Mouse (Mus musculus) lung, embryonic 16.5 days (tissue): ENCODE results near the gene Pmp22. TPM values are rescaled to one million over a fixed set of nuclear protein-coding genes. Genes with fewer than 3 reads are reported as not detected.

Experiments used
- ATAC-seq: fragments of 200-750 bp; cut with Nextera tagmentation; 2 replicates; pipeline ENCODE4 v1.8.0; 2017; ENCODE audit warnings: low read depth, mild to moderate bottlenecking, moderate library complexity
- H3K27ac ChIP-seq: fragments of 300-500 bp; sonication (generic); 2 replicates; pipeline ENCODE4 v1.5.1; 2014; ENCODE audit warnings: mild to moderate bottlenecking, control low read depth, low read length
- H3K27me3 ChIP-seq: fragments of 300-500 bp; sonication (generic); 2 replicates; pipeline ENCODE4 v1.6.1; 2014; ENCODE audit warnings: low read depth, low read length, mixed read lengths; ENCODE audit not compliant: control insufficient read depth, insufficient read depth
- H3K36me3 ChIP-seq: fragments of 300-500 bp; sonication (generic); 2 replicates; pipeline ENCODE4 v1.6.1; 2014; ENCODE audit warnings: low read length; ENCODE audit not compliant: control insufficient read depth, insufficient read depth
- H3K4me1 ChIP-seq: fragments of 300-500 bp; sonication (generic); replicated peaks from 2 replicates; pipeline ENCODE4 v1.6.1; 2014; ENCODE audit warnings: low read length, mixed read lengths; ENCODE audit not compliant: control insufficient read depth, insufficient read depth
- H3K4me2 ChIP-seq: fragments of 300-500 bp; sonication (generic); 2 replicates; pipeline ENCODE4 v1.6.1; 2014; ENCODE audit warnings: low read depth, low read length, control low read depth
- H3K4me3 ChIP-seq: fragments of 300-500 bp; sonication (generic); 2 replicates; pipeline ENCODE4 v1.5.1; 2014; ENCODE audit warnings: mild to moderate bottlenecking, low read length, control low read depth
- H3K9ac ChIP-seq: fragments of 300-500 bp; sonication (generic); 2 replicates; pipeline ENCODE4 v1.6.1; 2014; ENCODE audit warnings: low read length, control low read depth
- H3K9me3 ChIP-seq: fragments of 300-500 bp; sonication (generic); 2 replicates; pipeline ENCODE4 v1.6.1; 2016; ENCODE audit warnings: low read length; ENCODE audit not compliant: control insufficient read depth
- WGBS: fragments of 180-500 bp; shearing (Covaris S2); extraction: QIAGEN DNeasy Blood & Tissue Kit; methylation state at CpG from one replicate; pipeline ENCODE4 v1.1.7; 2014; 5-methylcytosine and 5-hydroxymethylcytosine counted together
- polyA plus RNA-seq: library from polyadenylated mRNA; unstranded; fragments of >200 nt; fragmentation: Nextera tagmentation; extraction: Ambion mirVana; gene quantifications from 2 replicates; pipeline ENCODE4 v1.2.1, GENCODE M21; 2015

The Pmp22 gene
- 298 and 312 TPM in 2 replicates for polyA plus RNA-seq

DNA sequence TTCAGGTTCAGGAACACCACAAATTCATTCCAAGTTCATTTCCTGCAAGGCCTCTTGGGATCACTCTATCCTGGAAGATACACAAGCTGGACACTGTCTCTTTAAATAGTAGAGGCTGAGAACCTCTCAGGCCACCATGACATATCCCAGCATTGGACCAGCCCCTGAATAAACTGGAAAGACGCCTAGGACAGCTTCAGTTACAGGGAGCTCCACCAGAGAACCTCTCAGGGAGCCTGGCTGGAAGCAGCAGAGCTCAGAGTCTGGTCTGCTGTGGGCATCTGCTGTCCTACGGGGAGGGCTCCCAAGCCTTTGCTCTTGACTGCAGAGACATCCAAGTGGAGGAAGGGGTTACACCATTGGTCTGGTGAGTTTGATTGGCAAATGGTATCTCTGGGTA is at the start of gene Pmp22:
Pmp22 (plus strand) TSS at position 199 of the 400 bp plus-strand sequence.
- Histone ChIP-seq H3K27ac (peak within 1 kb of the TSS; percentile 34; the same call in 1 of the 2 replicates), H3K4me3 (peak within 1 kb of the TSS; percentile 27), H3K27me3 (peaks cover under 1% of the 10 kb centered on the region; the same call in 1 of the 2 replicates), H3K9ac (peak within 1 kb of the TSS; percentile 2; the same call in 1 of the 2 replicates), H3K4me1 (peaks cover 29% of the 10 kb centered on the region), H3K36me3 (no peaks in the 10 kb centered on the region), H3K4me2 (peak within 1 kb of the TSS; percentile 67), H3K9me3 (no peaks in the 10 kb centered on the region)
- ATAC-seq: no peak
- WGBS: 45% methylated on average over 2 of the region's 2 CpGs

DNA sequence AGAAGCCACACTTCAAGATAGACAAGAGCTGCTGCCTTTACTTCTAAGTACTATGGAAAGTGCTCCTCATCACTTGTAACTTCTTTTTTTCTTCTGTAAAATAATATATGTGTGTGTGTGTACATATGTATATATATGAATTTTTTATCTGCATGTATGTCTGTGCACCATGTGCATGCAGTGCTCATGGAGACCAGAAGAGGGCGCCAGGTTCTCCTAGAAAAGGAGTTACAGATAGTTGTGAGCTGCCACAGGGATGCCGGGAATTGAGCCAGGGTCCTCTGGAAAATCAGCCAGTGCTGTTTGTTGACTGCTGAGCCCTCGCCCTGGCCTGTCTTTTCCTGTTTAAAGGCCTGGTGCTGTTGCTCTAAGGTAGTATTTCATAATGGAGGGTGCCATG is 44.2 kb upstream of the Pmp22 start:
- no peak overlapping the region for H3K4me2 ChIP-seq
- WGBS: 84% methylated on average over 3 of the region's 3 CpGs

GRCm38 (mm10) chr11:63088672-63089071 is 40.1 kb upstream of the Pmp22 start:
- peaks cover 11% of the 10 kb centered on the region for H3K4me1 ChIP-seq
- 77% methylated on average over 6 of the region's 6 CpGs for WGBS
- ATAC-seq: no peak
- no peak overlapping the region for H3K4me3 ChIP-seq
- H3K9me3 ChIP-seq: peaks cover 3% of the 10 kb centered on the region
- no peaks in the 10 kb centered on the region for H3K36me3 ChIP-seq
- H3K27me3 ChIP-seq: no peaks in the 10 kb centered on the region
- H3K9ac ChIP-seq: no peak overlapping the region
- H3K27ac ChIP-seq: no peak overlapping the region
- H3K4me2 ChIP-seq: no peak overlapping the region

More for the DNA sequence above, 44.2 kb upstream of the Pmp22 start:
- no peaks in the 10 kb centered on the region for H3K27me3 ChIP-seq
- H3K9ac ChIP-seq: no peak overlapping the region
- no peak overlapping the region for H3K4me3 ChIP-seq
- H3K36me3 ChIP-seq: no peaks in the 10 kb centered on the region
- no peak overlapping the region for H3K27ac ChIP-seq
- H3K4me1 ChIP-seq: no peaks in the 10 kb centered on the region
- ATAC-seq: no peak
- peaks cover 3% of the 10 kb centered on the region for H3K9me3 ChIP-seq

DNA sequence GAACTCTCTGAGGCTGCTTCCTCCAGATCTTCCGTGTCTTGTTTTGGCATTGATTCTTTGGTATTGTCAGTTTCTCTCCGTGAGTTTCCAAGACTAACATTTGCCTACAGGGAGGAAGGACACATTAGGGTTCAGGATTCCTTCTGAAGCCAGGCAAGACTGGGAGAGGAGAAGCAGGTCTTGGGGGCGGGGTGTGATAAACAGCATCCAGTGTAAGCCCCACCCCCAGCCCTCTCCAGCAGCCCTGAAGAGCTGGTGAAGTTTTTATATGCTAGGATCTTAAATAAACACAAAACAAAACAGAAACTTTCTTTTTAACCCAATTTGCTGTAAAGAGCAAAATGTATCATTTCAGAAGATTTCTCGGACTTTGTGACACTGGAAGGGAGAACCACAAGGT is 38.6 kb upstream of the Pmp22 start:
- no peak; the same call in 1 of the 2 replicates for ATAC-seq
- Histone ChIP-seq H3K4me1 (peaks cover 11% of the 10 kb centered on the region), H3K27ac (no peak overlapping the region), H3K9me3 (no peaks in the 10 kb centered on the region), H3K4me2 (0 out of 2 replicates have a peak overlapping the region, but pooled peaks have one; percentile 23), H3K9ac (no peak overlapping the region), H3K4me3 (no peak overlapping the region), H3K27me3 (no peaks in the 10 kb centered on the region), H3K36me3 (no peaks in the 10 kb centered on the region)
- 28% methylated on average over 4 of the region's 4 CpGs for WGBS

- Histone ChIP-seq H3K4me1 (peaks cover 11% of the 10 kb centered on the region), H3K9ac (no peak overlapping the region), H3K27me3 (no peaks in the 10 kb centered on the region), H3K9me3 (no peaks in the 10 kb centered on the region), H3K4me2 (no peak overlapping the region), H3K36me3 (no peaks in the 10 kb centered on the region), H3K27ac (no peak overlapping the region), H3K4me3 (no peak overlapping the region)
- no peak for ATAC-seq
- 84% methylated on average over 6 of the region's 6 CpGs for WGBS
These were observed 37.8 kb upstream of the Pmp22 start for GRCm38 (mm10) chr11:63090986-63091385.

DNA sequence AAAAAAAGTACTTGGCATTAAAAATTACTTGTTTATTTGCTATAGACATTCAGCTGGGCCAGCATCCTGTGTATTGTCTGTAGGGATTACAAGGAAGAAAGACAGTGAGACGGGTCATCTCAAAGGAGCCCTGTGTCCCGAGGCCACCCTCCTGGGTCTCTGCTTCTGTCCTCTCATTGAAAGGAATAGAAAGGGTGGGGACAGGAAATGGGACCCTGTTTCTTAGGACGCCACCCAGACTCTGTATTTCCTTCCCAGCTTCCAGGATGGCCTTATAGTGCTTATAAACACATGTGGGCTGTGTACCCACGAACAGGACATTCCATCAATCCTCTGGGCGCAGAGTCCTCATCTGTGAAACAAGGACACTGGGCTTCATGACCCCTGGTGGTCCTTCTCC is 36.5 kb upstream of the Pmp22 start:
- 65% methylated on average over 5 of the region's 5 CpGs for WGBS
- H3K4me2 ChIP-seq: no peak overlapping the region
- no peak overlapping the region; the same call in 1 of the 2 replicates for H3K27ac ChIP-seq
- H3K4me3 ChIP-seq: no peak overlapping the region
- no peaks in the 10 kb centered on the region for H3K36me3 ChIP-seq
- no peaks in the 10 kb centered on the region for H3K27me3 ChIP-seq
- 0 out of 2 replicates have a peak, but pooled peaks have one; percentile 11 for ATAC-seq
- peaks cover 11% of the 10 kb centered on the region for H3K4me1 ChIP-seq
- no peak overlapping the region for H3K9ac ChIP-seq
- H3K9me3 ChIP-seq: no peaks in the 10 kb centered on the region

DNA sequence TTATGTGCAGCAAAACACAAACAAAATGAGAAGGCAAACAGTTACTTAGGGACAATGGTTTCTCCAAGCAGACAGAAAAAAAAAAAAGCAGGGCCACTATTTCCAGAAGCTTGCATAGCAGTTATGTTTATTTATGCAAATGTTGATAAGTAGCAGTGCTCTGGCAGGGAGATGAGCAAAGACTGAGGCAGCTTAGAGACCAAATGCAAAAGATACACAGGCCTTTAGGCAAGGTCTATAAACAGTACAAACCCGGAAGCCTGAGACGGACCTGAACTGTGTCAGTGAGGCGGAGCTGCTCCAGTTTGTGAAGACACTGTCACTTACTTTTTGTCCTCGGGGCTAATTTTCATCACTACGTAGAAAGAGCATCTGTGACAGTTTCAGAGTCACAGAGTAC is 35.2 kb upstream of the Pmp22 start:
- Histone ChIP-seq H3K27ac (0 out of 2 replicates have a peak overlapping the region, but pooled peaks have one; percentile 21), H3K4me2 (no peak overlapping the region), H3K9ac (no peak overlapping the region), H3K4me1 (peaks cover 11% of the 10 kb centered on the region), H3K27me3 (no peaks in the 10 kb centered on the region), H3K9me3 (no peaks in the 10 kb centered on the region), H3K4me3 (no peak overlapping the region), H3K36me3 (no peaks in the 10 kb centered on the region)
- peak; percentile 61 for ATAC-seq
- WGBS: 47% methylated on average over 5 of the region's 5 CpGs

DNA sequence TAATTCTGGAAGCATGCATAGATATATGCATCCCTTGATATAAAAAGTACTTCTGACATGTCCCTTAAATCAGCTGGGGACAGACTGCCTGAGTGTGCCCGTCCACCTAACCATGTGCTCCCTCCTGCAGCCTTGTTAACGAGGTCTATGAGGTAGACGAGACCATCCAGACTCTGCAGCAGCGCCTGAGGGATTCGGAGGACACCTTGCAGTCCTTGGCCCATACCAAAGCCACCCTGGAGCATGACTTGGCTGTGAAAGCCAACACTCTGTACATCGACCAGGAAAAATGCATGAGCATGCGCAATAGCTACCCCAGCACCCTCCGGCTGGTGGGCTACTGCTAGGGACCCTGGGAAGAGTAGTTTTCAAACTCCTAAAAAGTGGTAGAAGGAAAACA is 34.3 kb upstream of the Pmp22 start:
- H3K4me3 ChIP-seq: no peak overlapping the region
- no peak overlapping the region for H3K9ac ChIP-seq
- H3K4me1 ChIP-seq: peaks cover 11% of the 10 kb centered on the region
- no peaks in the 10 kb centered on the region for H3K27me3 ChIP-seq
- no peak for ATAC-seq
- 87% methylated on average over 8 of the region's 8 CpGs for WGBS
- H3K9me3 ChIP-seq: no peaks in the 10 kb centered on the region
- H3K27ac ChIP-seq: no peak overlapping the region
- no peaks in the 10 kb centered on the region for H3K36me3 ChIP-seq
- no peak overlapping the region for H3K4me2 ChIP-seq

DNA sequence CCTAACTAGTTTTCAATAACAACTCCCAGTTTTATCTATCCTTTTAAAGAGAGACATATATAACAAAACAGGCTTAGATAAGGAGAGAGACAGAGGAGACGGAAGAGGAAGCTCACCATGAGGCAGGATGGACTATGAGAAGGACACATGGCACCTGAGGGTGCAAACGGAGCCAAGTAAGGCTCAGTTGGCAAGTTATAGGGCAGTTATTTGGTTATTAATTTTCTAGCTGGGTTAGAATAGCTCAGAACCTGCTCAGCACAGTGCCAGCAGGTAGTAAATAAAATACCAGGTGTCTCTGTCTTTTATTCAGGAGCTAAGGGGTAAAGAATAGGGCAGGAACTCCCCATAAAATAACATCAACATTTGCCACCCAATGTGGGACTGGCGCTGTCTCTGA is 30.8 kb upstream of the Pmp22 start:
- Histone ChIP-seq H3K27me3 (no peaks in the 10 kb centered on the region), H3K4me2 (no peak overlapping the region), H3K36me3 (no peaks in the 10 kb centered on the region), H3K4me1 (no peaks in the 10 kb centered on the region; the same call in 1 of the 2 replicates), H3K9ac (no peak overlapping the region), H3K9me3 (no peaks in the 10 kb centered on the region), H3K27ac (no peak overlapping the region), H3K4me3 (no peak overlapping the region)
- ATAC-seq: no peak
- WGBS: 88% methylated on average over 3 of the region's 3 CpGs

GRCm38 (mm10) chr11:63099390-63099789 is 29.4 kb upstream of the Pmp22 start:
- H3K4me3 ChIP-seq: no peak overlapping the region
- H3K27me3 ChIP-seq: no peaks in the 10 kb centered on the region
- H3K4me2 ChIP-seq: no peak overlapping the region
- no peak for ATAC-seq
- H3K27ac ChIP-seq: no peak overlapping the region
- 67% methylated on average over 3 of the region's 3 CpGs for WGBS
- H3K36me3 ChIP-seq: no peaks in the 10 kb centered on the region
- H3K4me1 ChIP-seq: no peaks in the 10 kb centered on the region; the same call in 1 of the 2 replicates
- no peaks in the 10 kb centered on the region for H3K9me3 ChIP-seq
- no peak overlapping the region for H3K9ac ChIP-seq
